Mouse (Mus musculus) testis, adult 2 months (tissue): ENCODE results near the gene Pcsk5. TPM values are rescaled to one million over a fixed set of nuclear protein-coding genes. Genes with fewer than 3 reads are reported as not detected.

Source experiments
- H3K27ac ChIP-seq: fragments of 200-500 bp; 2 replicates; pipeline ENCODE4 v1.5.1; 2012; ENCODE audit warnings: low read depth, low read length; ENCODE audit not compliant: control insufficient read depth, insufficient read depth
- H3K27me3 ChIP-seq: fragments of 200-500 bp; 2 replicates; pipeline ENCODE4 v1.6.1; 2012; ENCODE audit warnings: mild to moderate bottlenecking, low read length, moderate library complexity; ENCODE audit not compliant: control insufficient read depth, insufficient read depth
- H3K36me3 ChIP-seq: fragments of 200-500 bp; 2 replicates; pipeline ENCODE4 v1.6.1; 2012; ENCODE audit warnings: mild to moderate bottlenecking, low read length; ENCODE audit not compliant: control insufficient read depth, insufficient read depth
- H3K4me1 ChIP-seq: fragments of 200-500 bp; 2 replicates; pipeline ENCODE4 v1.6.1; 2012; ENCODE audit warnings: low read length; ENCODE audit not compliant: control insufficient read depth, insufficient read depth
- H3K4me3 ChIP-seq: fragments of 200-500 bp; 2 replicates; pipeline ENCODE4 v1.5.1; 2012; ENCODE audit warnings: low read depth, mild to moderate bottlenecking, low read length, moderate library complexity, mixed read lengths; ENCODE audit not compliant: control insufficient read depth
- CTCF ChIP-seq: fragments of 200-500 bp; IDR thresholded peaks from 2 replicates; pipeline ENCODE4 v1.5.1; 2012; ENCODE audit warnings: low read depth, mild to moderate bottlenecking, inconsistent platforms, low read length, moderate library complexity; ENCODE audit not compliant: control insufficient read depth, insufficient read depth, insufficient replicate concordance
- POLR2A ChIP-seq: fragments of 200-500 bp; IDR thresholded peaks from 2 replicates; pipeline ENCODE4 v1.6.1; 2012; ENCODE audit warnings: low read depth, mild to moderate bottlenecking, inconsistent platforms, low read length, moderate library complexity; ENCODE audit not compliant: control insufficient read depth
- polyA plus RNA-seq: library from polyadenylated mRNA; depleted of rRNA; stranded (reverse); fragments of >200 nt; gene quantifications from 2 replicates; pipeline ENCODE4 v1.2.3, GENCODE M21; 2012

Pcsk5 gene
- polyA plus RNA-seq, 1 experiment = 0.81 TPM

DNA sequence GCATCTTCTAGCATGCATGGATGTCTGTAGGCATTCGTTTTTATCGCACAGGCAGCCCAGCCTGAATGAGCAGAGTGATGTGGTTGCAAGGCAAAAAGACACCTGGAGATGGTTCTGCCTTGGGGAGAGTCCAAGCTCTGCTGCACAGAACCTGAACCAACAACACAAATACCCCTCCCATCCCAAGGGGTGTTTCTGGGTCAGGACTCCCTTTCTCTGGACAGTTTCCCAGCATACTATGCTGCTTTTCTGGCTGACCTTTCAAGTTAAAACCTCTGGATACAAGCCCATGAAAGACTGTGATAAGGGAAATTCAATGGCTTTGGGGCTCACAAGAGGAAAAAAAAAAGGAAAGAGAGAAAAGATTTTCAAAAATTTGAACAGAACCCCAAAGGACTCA, 6.1 kb downstream of the Pcsk5 start:
- no peaks in the 10 kb centered on the region for H3K27me3 ChIP-seq
- H3K4me1 ChIP-seq = peaks cover 6% of the 10 kb centered on the region
- no peaks in the 10 kb centered on the region for H3K36me3 ChIP-seq
- H3K27ac ChIP-seq = no peak overlapping the region
- no peak overlapping the region for H3K4me3 ChIP-seq
- TF ChIP-seq CTCF (no peak), POLR2A (no peak)

DNA sequence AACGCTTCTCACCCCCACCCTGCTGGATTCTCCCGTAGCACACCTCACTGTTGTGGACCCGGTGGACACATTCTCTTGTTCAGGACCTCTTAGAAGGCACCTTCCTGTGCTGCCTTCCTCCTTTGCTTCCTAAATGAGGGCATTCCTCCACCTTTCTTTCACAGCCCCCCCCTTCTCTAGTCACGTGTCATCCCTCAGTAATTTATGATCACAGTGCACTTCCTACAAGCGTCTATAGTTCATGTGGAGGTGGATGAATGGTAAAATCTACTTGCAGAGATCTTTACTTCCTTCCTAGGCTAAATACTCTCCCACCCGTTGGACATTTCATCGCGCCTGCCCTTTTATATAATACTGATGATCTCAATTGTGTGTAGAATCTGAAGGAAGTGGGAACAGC, 9.0 kb downstream of the Pcsk5 start:
- H3K27me3 ChIP-seq = no peaks in the 10 kb centered on the region
- no peak overlapping the region for H3K27ac ChIP-seq
- H3K4me3 ChIP-seq = no peak overlapping the region
- no peak for TF ChIP-seq POLR2A
- no peak for TF ChIP-seq CTCF
- no peaks in the 10 kb centered on the region for H3K4me1 ChIP-seq
- H3K36me3 ChIP-seq = no peaks in the 10 kb centered on the region

DNA sequence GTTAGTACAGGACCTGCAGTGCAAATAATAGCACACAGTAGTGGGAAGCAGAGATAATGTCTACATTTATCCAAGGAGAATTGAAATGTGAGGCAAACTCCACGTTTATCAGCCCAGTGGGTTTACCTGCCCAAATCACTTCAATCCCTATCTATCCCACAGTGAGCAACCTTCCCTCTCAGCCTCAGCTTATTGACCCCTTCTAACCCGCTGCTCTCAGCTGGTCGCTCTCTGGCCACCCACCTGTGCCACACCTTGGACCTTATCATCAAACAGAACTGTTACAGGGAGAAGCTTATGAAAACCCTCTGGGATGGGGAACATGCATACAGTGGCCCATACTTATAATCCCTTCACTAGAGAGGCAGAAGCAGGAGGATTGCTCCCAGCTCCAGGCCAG, 10.7 kb downstream of the Pcsk5 start:
- H3K27ac ChIP-seq = no peak overlapping the region
- no peaks in the 10 kb centered on the region for H3K36me3 ChIP-seq
- H3K4me3 ChIP-seq = no peak overlapping the region
- no peaks in the 10 kb centered on the region for H3K4me1 ChIP-seq
- no peaks in the 10 kb centered on the region for H3K27me3 ChIP-seq
- TF ChIP-seq POLR2A (no peak), CTCF (no peak)

DNA sequence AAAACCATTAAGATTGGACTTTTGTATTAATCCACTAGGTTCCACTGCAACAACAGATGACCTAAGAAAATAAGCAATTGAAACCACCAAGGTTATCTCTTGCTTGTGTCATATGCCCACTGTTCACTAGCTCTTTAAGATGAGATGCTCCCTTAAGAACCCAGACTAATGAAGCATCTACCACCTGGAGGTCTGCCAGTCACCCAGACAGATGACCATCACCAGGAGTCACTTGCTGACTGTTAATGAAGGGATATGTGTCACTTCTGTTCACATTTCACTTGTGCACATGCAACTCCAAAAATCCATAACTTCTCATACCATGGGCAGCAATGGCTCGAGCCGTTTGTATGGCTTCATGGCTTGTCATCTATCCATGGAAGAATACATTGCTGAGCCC, 17.4 kb downstream of the Pcsk5 start:
- TF ChIP-seq POLR2A (no peak), CTCF (no peak)
- Histone ChIP-seq H3K4me3 (no peak overlapping the region), H3K27me3 (no peaks in the 10 kb centered on the region), H3K36me3 (no peaks in the 10 kb centered on the region), H3K27ac (no peak overlapping the region), H3K4me1 (no peaks in the 10 kb centered on the region)

DNA sequence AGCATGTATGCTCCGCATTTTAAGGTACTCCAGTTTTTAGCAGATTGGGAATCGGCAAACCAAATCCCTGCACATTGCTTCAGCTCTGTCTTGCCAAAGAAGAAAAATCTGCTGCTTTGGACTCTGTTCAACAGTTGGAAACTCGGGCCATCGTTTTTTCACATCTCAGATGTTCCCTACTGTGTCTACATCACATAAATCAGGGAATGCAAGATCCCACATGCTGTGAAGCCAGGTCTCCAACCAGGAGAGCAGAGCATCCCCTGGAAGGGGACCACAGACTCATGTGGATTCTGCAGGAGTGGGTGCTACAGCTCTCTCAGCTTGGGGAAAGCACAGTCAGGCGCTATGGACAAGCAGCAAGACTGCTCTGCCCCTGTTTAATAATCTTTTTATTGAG, 18.4 kb downstream of the Pcsk5 start:
- Histone ChIP-seq H3K4me3 (no peak overlapping the region), H3K4me1 (no peaks in the 10 kb centered on the region), H3K27me3 (no peaks in the 10 kb centered on the region), H3K36me3 (no peaks in the 10 kb centered on the region), H3K27ac (no peak overlapping the region)
- TF ChIP-seq POLR2A (no peak), CTCF (no peak)

DNA sequence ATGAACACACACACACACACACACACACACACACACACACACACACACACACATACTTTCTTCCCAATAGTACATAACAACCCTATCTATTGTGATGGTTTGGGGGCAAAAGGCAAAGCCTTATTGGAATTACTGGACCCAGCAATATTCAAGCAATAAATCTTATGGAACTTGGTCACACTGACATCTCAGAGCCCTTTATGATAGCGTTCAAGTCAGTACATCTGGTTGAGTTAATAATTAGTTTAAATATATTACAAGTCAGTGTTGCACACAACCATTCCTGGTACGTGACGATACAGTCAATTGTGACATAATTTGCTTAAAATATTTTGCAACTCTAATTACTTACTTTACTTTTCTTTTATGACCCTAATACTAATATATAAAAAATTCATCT, 22.4 kb downstream of the Pcsk5 start:
- H3K4me1 ChIP-seq = no peaks in the 10 kb centered on the region
- no peaks in the 10 kb centered on the region for H3K27me3 ChIP-seq
- H3K36me3 ChIP-seq = no peaks in the 10 kb centered on the region
- H3K4me3 ChIP-seq = no peak overlapping the region
- H3K27ac ChIP-seq = no peak overlapping the region
- TF ChIP-seq CTCF (no peak), POLR2A (no peak)

DNA sequence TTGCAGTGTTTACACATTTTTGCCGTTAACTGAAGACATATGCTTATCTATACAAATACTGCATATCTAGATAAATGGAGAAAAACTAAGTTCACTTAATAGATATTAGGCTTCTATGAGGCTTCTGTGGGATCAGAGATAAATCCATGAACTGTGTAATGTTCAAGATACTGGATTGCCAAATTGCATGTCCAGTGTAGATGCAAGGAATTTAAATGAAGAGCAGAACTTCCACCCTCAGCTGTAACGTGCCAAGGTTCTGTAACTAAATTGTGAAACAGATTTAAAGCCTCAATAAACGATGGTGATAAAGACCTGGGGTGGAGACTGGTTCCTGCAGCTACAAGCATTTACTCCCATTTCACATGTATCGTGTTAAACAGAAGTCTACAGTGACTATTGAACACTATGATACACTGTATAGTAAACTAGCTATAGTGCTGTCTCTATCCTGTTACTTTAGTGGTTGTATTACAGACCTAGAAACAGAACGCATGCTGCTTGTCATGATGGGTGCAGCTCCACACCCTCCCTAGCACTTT, 23.9 kb downstream of the Pcsk5 start:
- H3K27ac ChIP-seq = no peak overlapping the region
- TF ChIP-seq POLR2A (no peak), CTCF (no peak)
- H3K27me3 ChIP-seq = no peaks in the 10 kb centered on the region
- H3K36me3 ChIP-seq = no peaks in the 10 kb centered on the region
- H3K4me1 ChIP-seq = no peaks in the 10 kb centered on the region
- no peak overlapping the region for H3K4me3 ChIP-seq

DNA sequence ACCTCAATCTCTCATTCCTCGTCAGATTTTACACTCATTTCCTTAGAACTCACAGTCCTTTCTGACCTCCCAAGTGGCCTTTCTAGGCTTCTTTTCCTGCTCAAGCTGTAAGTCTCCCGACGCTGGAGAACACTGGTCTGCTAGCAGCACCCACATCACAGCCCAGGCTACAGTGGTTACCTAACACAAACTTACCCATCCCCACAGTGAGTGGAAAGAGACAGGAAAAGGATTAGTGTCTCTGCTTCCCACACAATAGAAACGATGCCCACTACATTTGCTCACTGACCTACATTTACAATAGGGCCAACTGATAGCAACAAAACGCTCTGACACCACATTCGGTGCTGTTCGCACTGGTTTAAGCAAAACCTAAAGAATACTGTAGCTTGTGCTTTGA, 24.8 kb downstream of the Pcsk5 start:
- H3K4me3 ChIP-seq = no peak overlapping the region
- H3K27ac ChIP-seq = peak overlapping the region; percentile 39
- H3K27me3 ChIP-seq = no peaks in the 10 kb centered on the region
- no peaks in the 10 kb centered on the region for H3K36me3 ChIP-seq
- H3K4me1 ChIP-seq = no peaks in the 10 kb centered on the region
- TF ChIP-seq CTCF (no peak), POLR2A (no peak)
